Mouse (Mus musculus): Measurements from ENCODE around the gene Igsf3.

DNA sequence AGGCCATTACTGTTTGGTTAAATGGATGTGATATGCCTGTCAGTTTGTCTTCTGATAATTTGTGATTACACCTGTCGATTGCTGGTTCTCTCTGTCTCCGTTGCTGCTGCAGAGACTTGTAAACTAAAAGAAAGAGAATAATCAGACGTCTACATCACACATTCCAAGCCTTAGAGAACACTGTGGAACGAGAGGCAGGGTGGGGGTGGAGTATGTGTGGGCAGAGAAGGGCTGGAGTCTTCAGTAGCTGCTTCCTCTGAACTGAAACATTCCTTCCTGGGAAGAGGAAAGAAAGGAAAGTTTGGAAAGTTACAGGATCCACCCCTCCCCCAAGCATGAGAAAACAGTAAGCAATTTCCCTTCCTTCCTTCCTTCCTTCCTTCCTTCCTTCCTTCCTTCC, 95.0 kb downstream of the Igsf3 start:
- TF ChIP-seq CTCF (IDR thresholded peaks at IDR 0.05; ENCODE audit: borderline replicate concordance, extremely low read depth, insufficient read depth, insufficient read length) = no peak
- TF ChIP-seq POLR2A (IDR thresholded peaks at IDR 0.05; ENCODE audit: borderline replicate concordance, extremely low read depth, insufficient read depth, insufficient read length, poor library complexity, severe bottlenecking) = no peak

All from brain, embryonic 14.5 days (tissue).